Mouse (Mus musculus) thymus, adult 2 months (tissue): ENCODE results near the gene Arhgap42.

Experiments
- CTCF ChIP-seq: fragments of 200-500 bp; IDR thresholded peaks from 2 replicates; pipeline ENCODE4 v1.5.1; 2012; ENCODE audit warnings: mild to moderate bottlenecking, control low read depth, low read length, moderate library complexity, borderline replicate concordance; ENCODE audit not compliant: control insufficient read depth, poor library complexity, insufficient read depth; ENCODE audit errors: extremely low read depth
- POLR2A ChIP-seq: fragments of 200-500 bp; IDR thresholded peaks from 2 replicates; pipeline ENCODE4 v1.6.1; 2012; ENCODE audit warnings: mild to moderate bottlenecking, low read length, control low read depth, moderate library complexity; ENCODE audit not compliant: control insufficient read depth, poor library complexity, insufficient read depth; ENCODE audit errors: extremely low read depth

DNA sequence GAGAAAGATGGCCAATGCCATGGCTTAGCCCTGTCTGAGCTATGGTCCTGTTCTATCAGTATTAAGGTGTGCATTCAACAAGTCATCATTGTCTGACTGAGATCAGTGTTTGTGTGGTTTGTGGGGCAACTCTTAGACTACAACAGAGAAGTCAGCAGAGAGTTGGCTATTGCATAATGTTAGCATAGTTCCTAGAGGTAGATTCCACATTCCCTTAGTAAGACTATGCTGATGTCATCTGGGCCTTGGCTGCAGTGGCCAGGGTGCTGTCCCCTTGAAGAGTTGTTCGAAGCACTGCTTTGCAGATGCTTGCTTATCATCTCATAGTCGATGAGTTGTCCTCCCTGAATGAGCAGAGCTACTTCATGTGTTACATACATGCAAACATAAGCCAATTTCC is 49.2 kb upstream of the Arhgap42 start:
- no peak for TF ChIP-seq CTCF
- TF ChIP-seq POLR2A = no peak
